Mouse (Mus musculus): ENCODE measurements around the gene 1700023F06Rik. TPM values are rescaled to one million over a fixed set of nuclear protein-coding genes. Genes with fewer than 3 reads are reported as not detected.
"Not testable (repeated sequence)": the region's sequence is repeated elsewhere in the genome, so short reads cannot be mapped to it uniquely, and the experiment has no call there.

Gene 1700023F06Rik
- polyA plus RNA-seq, 1 experiment from 2014 or later = 0.38 TPM

- H3K9me3 ChIP-seq (ENCODE audit: low read length) = no peaks in the 10 kb centered on the region
- no peak overlapping the region for H3K27ac ChIP-seq (ENCODE audit: low read length)
- H3K36me3 ChIP-seq (ENCODE audit: insufficient read depth, low read length) = peaks cover 22% of the 10 kb centered on the region; the same call in 1 of the 2 replicates
- WGBS = 84% methylated on average over 19 of the region's 19 CpGs
- DNase-seq (ENCODE audit: low spot score) (no peak), ATAC-seq (no peak)
- H3K4me3 ChIP-seq (ENCODE audit: low read depth, low read length) = no peak overlapping the region
- no peak overlapping the region for H3K9ac ChIP-seq (replicated peaks; ENCODE audit: low read depth)
- no peaks in the 10 kb centered on the region for H3K4me1 ChIP-seq (ENCODE audit: insufficient read depth, low read depth, low read length)
- no peaks in the 10 kb centered on the region for H3K27me3 ChIP-seq (replicated peaks; ENCODE audit: insufficient read depth, low read length)
- H3K4me2 ChIP-seq (replicated peaks; ENCODE audit: low read depth, low read length) = no peak overlapping the region
- TF ChIP-seq CTCF (IDR thresholded peaks at IDR 0.05) (no peak), EP300 (IDR thresholded peaks at IDR 0.05) (no peak)
Measured at GRCm38 (mm10) chr11:103230626-103231025, 22.3 kb upstream of the 1700023F06Rik start.

- 100% methylated on average over 2 of the region's 2 CpGs for WGBS
- TF ChIP-seq CTCF (IDR thresholded peaks at IDR 0.05) (peak; percentile 33), EP300 (IDR thresholded peaks at IDR 0.05) (no peak)
Measured at GRCm38 (mm10) chr11:103229608-103230007, 21.2 kb upstream of the 1700023F06Rik start.

GRCm38 (mm10) chr11:103223951-103224456, 15.6 kb upstream of the 1700023F06Rik start:
- no peak for DNase-seq (ENCODE audit: low spot score)
- H3K27me3 ChIP-seq (replicated peaks; ENCODE audit: insufficient read depth, low read length) = no peaks in the 10 kb centered on the region
- no peak overlapping the region for H3K9ac ChIP-seq (replicated peaks; ENCODE audit: low read depth)
- peaks cover 27% of the 10 kb centered on the region for H3K36me3 ChIP-seq (ENCODE audit: insufficient read depth, low read length)
- 70% methylated on average over 18 of the region's 18 CpGs for WGBS
- H3K27ac ChIP-seq (ENCODE audit: low read length) = no peak overlapping the region
- TF ChIP-seq CTCF (IDR thresholded peaks at IDR 0.05) (no peak), EP300 (IDR thresholded peaks at IDR 0.05) (no peak)
- H3K4me3 ChIP-seq (ENCODE audit: low read depth, low read length) = no peak overlapping the region
- H3K9me3 ChIP-seq (ENCODE audit: low read length) = no peaks in the 10 kb centered on the region
- no peaks in the 10 kb centered on the region for H3K4me1 ChIP-seq (ENCODE audit: insufficient read depth, low read depth, low read length)
- ATAC-seq = no peak
- H3K4me2 ChIP-seq (replicated peaks; ENCODE audit: low read depth, low read length) = no peak overlapping the region

More at GRCm38 (mm10) chr11:103229608-103230007, 21.2 kb upstream of the 1700023F06Rik start:
- H3K9me3 ChIP-seq (ENCODE audit: low read length) = no peaks in the 10 kb centered on the region
- H3K4me1 ChIP-seq (ENCODE audit: insufficient read depth, low read depth, low read length) = no peaks in the 10 kb centered on the region
- no peaks in the 10 kb centered on the region for H3K27me3 ChIP-seq (replicated peaks; ENCODE audit: insufficient read depth, low read length)
- H3K4me2 ChIP-seq (replicated peaks; ENCODE audit: low read depth, low read length) = no peak overlapping the region
- DNase-seq (ENCODE audit: low spot score) = no peak
- no peak for ATAC-seq
- peaks cover 29% of the 10 kb centered on the region for H3K36me3 ChIP-seq (ENCODE audit: insufficient read depth, low read length)
- H3K9ac ChIP-seq (replicated peaks; ENCODE audit: low read depth) = no peak overlapping the region
- H3K27ac ChIP-seq (ENCODE audit: low read length) = no peak overlapping the region
- no peak overlapping the region for H3K4me3 ChIP-seq (ENCODE audit: low read depth, low read length)

DNA sequence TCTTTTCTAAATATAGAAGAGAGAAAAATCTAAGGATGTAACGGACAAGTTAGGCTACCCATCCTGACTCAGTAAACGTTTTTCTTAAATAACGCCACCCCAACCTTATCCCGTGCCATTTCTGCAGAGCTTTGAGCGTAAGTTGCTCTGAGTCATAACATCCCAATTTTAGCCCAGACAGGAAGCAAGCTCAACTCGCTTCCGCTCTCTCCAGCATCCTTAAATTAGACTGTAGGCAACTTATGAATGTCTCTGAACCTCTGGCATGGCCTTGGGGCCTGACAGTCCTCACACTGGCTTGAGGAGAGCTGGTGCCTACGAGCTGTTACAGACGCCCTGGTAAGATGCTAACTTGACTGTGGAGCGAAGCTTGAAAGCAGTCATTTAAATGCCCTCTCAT, 15.1 kb upstream of the 1700023F06Rik start:
- Histone ChIP-seq H3K9ac (replicated peaks; ENCODE audit: low read depth) (no peak overlapping the region), H3K27me3 (replicated peaks; ENCODE audit: insufficient read depth, low read length) (0 out of 2 replicates have a peak, but pooled peaks cover 3% of the 10 kb centered on the region), H3K4me2 (replicated peaks; ENCODE audit: low read depth, low read length) (no peak overlapping the region), H3K36me3 (ENCODE audit: insufficient read depth, low read length) (peaks cover 24% of the 10 kb centered on the region), H3K27ac (ENCODE audit: low read length) (no peak overlapping the region), H3K4me3 (ENCODE audit: low read depth, low read length) (no peak overlapping the region), H3K4me1 (ENCODE audit: insufficient read depth, low read depth, low read length) (peaks cover under 1% of the 10 kb centered on the region; the same call in 1 of the 2 replicates), H3K9me3 (ENCODE audit: low read length) (no peaks in the 10 kb centered on the region)
- 73% methylated on average over 10 of the region's 10 CpGs for WGBS
- no peak for TF ChIP-seq CTCF (IDR thresholded peaks at IDR 0.05)
- no peak for TF ChIP-seq EP300 (IDR thresholded peaks at IDR 0.05)
- ATAC-seq (peak; percentile 34), DNase-seq (ENCODE audit: low spot score) (no peak)

- not testable (repeated sequence) for H3K4me1 ChIP-seq (ENCODE audit: insufficient read depth, low read depth, low read length); DNase-seq (ENCODE audit: low spot score); ATAC-seq; H3K27me3 ChIP-seq (replicated peaks; ENCODE audit: insufficient read depth, low read length); H3K27ac ChIP-seq (ENCODE audit: low read length); H3K9ac ChIP-seq (replicated peaks; ENCODE audit: low read depth); H3K4me3 ChIP-seq (ENCODE audit: low read depth, low read length); H3K4me2 ChIP-seq (replicated peaks; ENCODE audit: low read depth, low read length); H3K9me3 ChIP-seq (ENCODE audit: low read length)
- 90% methylated on average over 4 of the region's 4 CpGs for WGBS
- peaks cover 24% of the 10 kb centered on the region for H3K36me3 ChIP-seq (ENCODE audit: insufficient read depth, low read length)
Measured at GRCm38 (mm10) chr11:103222718-103223117, 14.4 kb upstream of the 1700023F06Rik start.

DNA sequence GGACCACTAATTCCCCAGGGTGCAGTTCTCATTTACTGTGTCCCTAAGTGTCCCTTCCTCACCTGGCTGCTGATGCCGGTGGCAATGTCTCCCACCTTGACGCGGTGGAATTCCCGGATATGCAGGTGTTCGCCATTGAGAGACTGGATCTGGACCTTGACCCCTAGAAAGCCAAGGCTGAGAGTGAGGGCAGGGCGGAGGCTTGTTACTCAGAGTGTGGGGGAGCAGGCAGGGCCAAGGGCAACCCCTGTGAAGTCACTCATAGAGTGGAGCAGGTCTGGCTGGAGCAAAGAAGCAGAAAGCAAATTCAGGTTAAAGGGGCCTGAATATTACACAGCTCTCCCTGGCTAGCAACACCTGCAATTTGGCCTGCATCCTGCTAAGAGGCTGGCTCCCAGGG, 13.1 kb upstream of the 1700023F06Rik start:
- Histone ChIP-seq H3K4me1 (ENCODE audit: insufficient read depth, low read depth, low read length) (peaks cover 5% of the 10 kb centered on the region; the same call in 1 of the 2 replicates), H3K36me3 (ENCODE audit: insufficient read depth, low read length) (peaks cover 19% of the 10 kb centered on the region), H3K4me3 (ENCODE audit: low read depth, low read length) (no peak overlapping the region), H3K9ac (replicated peaks; ENCODE audit: low read depth) (no peak overlapping the region), H3K27ac (ENCODE audit: low read length) (no peak overlapping the region), H3K4me2 (replicated peaks; ENCODE audit: low read depth, low read length) (no peak overlapping the region), H3K27me3 (replicated peaks; ENCODE audit: insufficient read depth, low read length) (0 out of 2 replicates have a peak, but pooled peaks cover 3% of the 10 kb centered on the region), H3K9me3 (ENCODE audit: low read length) (no peaks in the 10 kb centered on the region)
- WGBS = 91% methylated on average over 6 of the region's 6 CpGs
- no peak for DNase-seq (ENCODE audit: low spot score)
- no peak for ATAC-seq
- TF ChIP-seq EP300 (IDR thresholded peaks at IDR 0.05) (no peak), CTCF (IDR thresholded peaks at IDR 0.05) (no peak)

Measured in lung, postnatal 0 days (tissue).